Mouse (Mus musculus) bone marrow macrophage, adult 2 months (primary cell): ENCODE measurements at regions not wholly inside any gene's neighbourhood (a gene's known extent, or its start where the extent isn't known, plus 50 kb on each side); places are given as distances from the start of the nearest gene placed in this dataset.

Source experiments
- H3K27ac ChIP-seq: 2 replicates; pipeline ENCODE4 v1.5.1; 2012; ENCODE audit warnings: low read depth, low read length; ENCODE audit not compliant: insufficient read depth
- H3K4me1 ChIP-seq: 2 replicates; pipeline ENCODE4 v1.6.1; 2012; ENCODE audit warnings: low read length; ENCODE audit not compliant: control insufficient read depth, insufficient read depth
- H3K4me3 ChIP-seq: 2 replicates; pipeline ENCODE4 v1.5.1; 2012; ENCODE audit warnings: mild to moderate bottlenecking, low read length, moderate library complexity; ENCODE audit not compliant: insufficient read depth
- CTCF ChIP-seq: IDR thresholded peaks from 2 replicates; pipeline ENCODE4 v1.5.1; 2012; ENCODE audit warnings: low read depth, mild to moderate bottlenecking, low read length, moderate library complexity
- POLR2A ChIP-seq: IDR thresholded peaks from 2 replicates; pipeline ENCODE4 v1.6.1; 2012; ENCODE audit warnings: mild to moderate bottlenecking, low read depth, low read length, borderline replicate concordance

DNA sequence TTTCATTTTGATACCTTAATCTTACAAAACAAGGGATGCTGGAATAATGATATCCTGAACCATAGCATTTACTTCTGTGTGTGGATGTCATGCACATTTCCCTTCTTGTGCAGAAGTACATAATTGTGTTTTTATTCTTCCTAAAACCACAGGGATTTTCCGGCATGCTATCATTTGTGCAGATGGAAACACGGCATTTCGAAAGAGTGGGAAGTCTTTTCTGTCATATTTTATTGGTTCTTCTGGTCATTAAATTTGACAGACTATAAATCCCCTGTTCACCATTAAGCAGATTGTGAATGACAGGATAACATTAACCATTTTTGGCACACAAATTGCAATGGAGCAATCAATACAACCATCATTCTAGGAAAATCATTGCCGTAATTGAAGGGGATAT lies 532.7 kb upstream of the C030005K15Rik start:
- Histone ChIP-seq H3K27ac (no peak overlapping the region), H3K4me3 (no peak overlapping the region), H3K4me1 (no peaks in the 10 kb centered on the region)
- TF ChIP-seq POLR2A (no peak), CTCF (no peak)

DNA sequence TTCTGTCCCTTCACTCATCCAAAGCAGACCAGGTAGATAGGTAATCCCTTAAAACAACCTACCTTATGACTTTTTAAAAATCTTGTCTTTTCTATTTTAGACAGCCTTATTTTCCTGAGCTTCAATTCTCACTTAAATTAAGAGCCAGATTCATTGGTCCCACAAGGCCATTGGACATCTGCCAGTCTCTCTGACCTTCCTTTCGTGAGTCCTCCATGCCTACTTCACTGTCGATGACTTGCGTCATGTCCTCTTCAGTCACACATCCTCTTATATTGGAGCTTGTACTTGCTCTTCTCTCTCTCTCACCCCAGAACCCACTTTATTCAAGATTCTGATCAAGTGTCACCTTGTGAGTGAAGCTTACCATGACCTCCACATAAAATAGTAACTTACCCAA lies 542.0 kb upstream of the C030005K15Rik start:
- H3K27ac ChIP-seq: no peak overlapping the region
- TF ChIP-seq CTCF (no peak), POLR2A (no peak)
- H3K4me1 ChIP-seq: no peaks in the 10 kb centered on the region
- no peak overlapping the region for H3K4me3 ChIP-seq

DNA sequence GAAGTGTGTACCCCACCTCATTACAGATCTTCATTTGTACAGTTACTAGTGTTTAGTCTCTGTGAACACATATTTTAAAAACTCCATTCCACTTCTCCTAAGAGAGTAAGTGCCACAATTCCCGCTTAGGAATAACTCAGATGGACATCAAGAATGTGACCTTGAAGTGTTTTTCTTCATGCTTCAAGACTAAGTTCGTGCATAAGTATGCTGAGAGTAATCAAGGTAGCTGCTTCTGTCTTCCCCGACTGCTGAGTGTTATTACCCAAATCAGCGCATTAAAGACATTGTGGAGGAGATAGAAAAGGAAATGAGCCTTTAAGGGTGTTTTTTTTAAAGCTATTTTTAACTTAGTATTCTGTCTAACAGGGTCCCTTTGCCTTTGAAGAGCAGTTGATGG lies 565.1 kb upstream of the C030005K15Rik start:
- Histone ChIP-seq H3K4me3 (no peak overlapping the region), H3K4me1 (no peaks in the 10 kb centered on the region), H3K27ac (no peak overlapping the region)
- TF ChIP-seq CTCF (no peak), POLR2A (no peak)

DNA sequence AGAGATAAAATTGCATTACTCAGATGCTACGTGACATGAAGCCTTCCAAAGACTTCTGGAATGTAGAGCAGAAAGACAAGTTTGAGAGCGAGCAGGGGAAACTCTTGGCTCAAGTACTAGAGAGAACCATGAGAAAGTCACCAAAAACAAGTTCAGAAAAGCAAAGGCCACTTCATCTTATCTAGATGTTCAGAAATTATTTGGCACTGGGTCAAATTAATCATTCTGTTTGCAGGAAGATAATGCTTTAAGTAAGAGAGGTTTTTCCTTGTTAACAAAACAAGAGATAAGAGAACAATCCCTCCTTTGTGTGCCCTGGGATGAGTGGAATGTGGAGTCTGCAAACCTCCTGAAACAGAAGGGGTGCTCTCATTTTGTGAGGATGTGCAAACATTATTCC lies 565.6 kb upstream of the C030005K15Rik start:
- Histone ChIP-seq H3K27ac (no peak overlapping the region), H3K4me1 (no peaks in the 10 kb centered on the region), H3K4me3 (no peak overlapping the region)
- TF ChIP-seq CTCF: no peak
- no peak for TF ChIP-seq POLR2A

DNA sequence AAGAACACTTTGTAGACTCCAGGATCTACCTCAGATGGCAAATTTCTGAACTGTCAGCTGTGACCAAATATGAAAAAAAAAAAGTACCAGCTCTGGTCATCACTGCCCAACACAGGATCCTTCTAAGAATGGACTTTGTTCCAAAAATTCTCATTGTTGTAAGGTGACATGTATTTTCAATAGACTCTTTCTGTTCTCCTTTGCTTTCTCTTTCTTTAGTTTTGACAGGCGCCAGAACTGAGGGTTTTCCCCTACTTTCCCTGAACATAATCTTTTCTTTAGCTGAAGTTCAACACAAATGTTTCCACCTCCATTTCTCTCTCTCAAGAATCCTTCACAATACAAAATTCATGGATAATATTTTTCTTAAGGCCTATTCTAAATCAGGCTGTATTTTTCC lies 579.1 kb upstream of the C030005K15Rik start:
- TF ChIP-seq POLR2A (no peak), CTCF (no peak)
- no peaks in the 10 kb centered on the region for H3K4me1 ChIP-seq
- H3K4me3 ChIP-seq: no peak overlapping the region
- H3K27ac ChIP-seq: no peak overlapping the region

DNA sequence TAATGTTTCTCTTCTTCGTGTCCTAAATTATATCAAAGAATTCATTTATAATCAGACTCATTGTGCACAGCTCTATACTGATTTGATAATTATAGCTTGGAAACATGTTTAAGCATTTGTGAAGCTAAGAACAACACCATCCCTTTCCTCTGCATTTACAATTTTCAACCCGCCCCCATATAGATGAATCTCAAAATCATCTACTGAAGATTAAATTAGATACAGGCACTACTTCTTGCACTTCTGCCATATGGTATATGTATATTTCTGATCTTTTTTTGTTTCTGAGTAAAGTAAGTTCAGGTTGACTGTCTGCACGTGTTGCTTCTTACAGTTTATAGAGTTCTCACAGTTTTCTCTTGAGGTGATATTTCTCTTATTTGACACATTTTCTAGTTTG lies 583.1 kb upstream of the C030005K15Rik start:
- TF ChIP-seq CTCF (no peak), POLR2A (no peak)
- no peak overlapping the region for H3K27ac ChIP-seq
- no peak overlapping the region for H3K4me3 ChIP-seq
- no peaks in the 10 kb centered on the region for H3K4me1 ChIP-seq

DNA sequence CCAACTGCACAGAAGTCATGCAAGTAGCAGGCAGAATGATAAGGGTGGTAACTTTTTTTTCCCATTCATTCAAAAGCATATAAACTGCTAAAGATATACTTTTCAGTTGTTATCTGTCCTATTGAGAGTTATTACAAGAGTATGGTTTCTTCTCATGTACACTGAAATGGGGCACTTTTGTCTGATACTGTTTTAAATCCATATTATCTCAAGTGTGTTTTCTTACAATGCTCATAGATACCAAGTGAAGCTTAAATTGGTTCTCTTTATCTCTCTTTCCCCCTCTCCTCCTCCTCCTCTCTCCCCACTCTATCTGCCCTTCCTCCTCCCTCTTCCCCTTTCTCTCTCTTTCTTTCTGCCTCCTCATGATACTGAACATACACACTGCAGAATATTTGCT lies 584.8 kb upstream of the C030005K15Rik start:
- no peak overlapping the region for H3K27ac ChIP-seq
- TF ChIP-seq POLR2A: no peak
- TF ChIP-seq CTCF: no peak
- no peaks in the 10 kb centered on the region for H3K4me1 ChIP-seq
- no peak overlapping the region for H3K4me3 ChIP-seq

DNA sequence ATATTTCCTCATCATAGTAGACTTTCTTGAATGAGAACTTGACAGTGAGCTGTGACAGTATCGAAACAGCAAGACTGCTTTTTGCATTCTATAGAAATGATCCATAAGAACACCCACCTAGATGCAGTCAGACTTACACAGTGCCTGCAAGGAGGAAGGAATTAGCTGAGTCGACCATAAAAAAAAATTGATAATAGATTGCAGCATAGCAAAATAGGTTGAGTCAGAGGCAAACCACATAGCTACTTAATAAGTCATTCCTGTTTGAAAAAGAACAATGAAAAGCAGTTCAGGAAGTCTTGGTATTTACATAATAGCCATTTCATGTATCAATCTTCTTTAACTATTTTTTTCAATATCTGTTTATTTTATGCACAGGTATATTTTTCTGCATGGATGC lies 591.9 kb upstream of the C030005K15Rik start:
- no peak overlapping the region for H3K27ac ChIP-seq
- H3K4me1 ChIP-seq: no peaks in the 10 kb centered on the region
- TF ChIP-seq POLR2A (no peak), CTCF (no peak)
- H3K4me3 ChIP-seq: no peak overlapping the region

DNA sequence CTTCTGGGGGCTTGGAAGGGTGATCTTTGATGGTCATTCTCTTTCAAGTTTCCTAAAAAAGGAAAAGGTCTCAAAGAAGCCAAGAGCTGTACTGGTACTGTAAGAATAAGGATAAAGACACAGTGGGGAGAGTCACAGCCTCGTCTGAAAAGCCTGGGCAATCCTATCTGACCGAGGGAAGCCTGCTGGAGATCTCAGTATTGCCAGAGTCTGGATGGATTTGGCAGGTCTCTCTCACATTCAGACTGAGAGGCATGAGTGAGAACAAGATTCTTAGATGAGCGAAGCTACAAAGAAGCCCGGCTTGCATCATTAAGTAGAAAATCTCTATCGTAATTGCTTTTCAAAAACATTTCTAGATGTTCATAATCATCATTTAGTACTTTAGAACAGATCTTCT lies 590.4 kb upstream of the Atp2b1 start:
- H3K4me1 ChIP-seq: no peaks in the 10 kb centered on the region
- TF ChIP-seq POLR2A: no peak
- no peak for TF ChIP-seq CTCF
- no peak overlapping the region for H3K4me3 ChIP-seq
- no peak overlapping the region for H3K27ac ChIP-seq

DNA sequence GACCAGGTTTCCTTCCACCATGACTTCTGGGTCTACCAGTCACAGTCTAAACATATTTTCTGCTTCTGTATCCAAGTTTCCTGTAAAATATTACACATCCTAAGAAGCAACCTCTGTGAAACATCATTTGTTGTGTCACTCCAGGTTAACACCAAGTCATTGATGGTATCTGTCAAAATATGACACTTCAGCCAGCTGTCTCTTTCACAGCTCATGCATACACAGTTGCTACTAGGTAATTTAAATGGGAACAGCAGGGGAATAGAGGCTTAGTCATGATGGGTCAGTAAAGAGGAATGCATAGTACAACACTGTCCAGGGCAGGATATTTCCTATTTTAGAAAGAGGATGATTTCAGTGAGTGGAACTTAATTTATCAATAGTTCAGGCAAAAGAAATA lies 589.6 kb upstream of the Atp2b1 start:
- Histone ChIP-seq H3K4me1 (no peaks in the 10 kb centered on the region), H3K27ac (no peak overlapping the region), H3K4me3 (no peak overlapping the region)
- TF ChIP-seq CTCF (no peak), POLR2A (no peak)

DNA sequence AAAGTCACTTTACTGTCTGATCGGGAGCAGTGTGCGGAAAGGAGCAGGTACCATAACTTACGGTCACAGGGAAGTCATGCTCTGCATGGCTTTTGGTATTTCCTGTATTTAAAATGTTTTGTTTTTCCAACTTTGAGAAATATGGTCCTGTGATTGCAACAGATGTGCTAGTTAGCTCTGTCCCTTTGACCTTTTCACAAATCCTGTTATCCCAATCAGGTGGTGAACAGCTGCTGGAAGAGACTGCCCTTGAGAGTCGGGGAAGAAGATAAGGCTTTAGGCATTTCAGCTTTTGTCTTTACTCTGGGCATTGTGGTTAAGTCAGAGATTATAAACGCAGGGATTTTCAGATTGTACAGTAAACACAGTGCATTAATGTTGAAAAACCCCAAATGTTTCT lies 588.5 kb upstream of the Atp2b1 start:
- H3K27ac ChIP-seq: no peak overlapping the region
- TF ChIP-seq POLR2A: no peak
- TF ChIP-seq CTCF: no peak
- no peaks in the 10 kb centered on the region for H3K4me1 ChIP-seq
- no peak overlapping the region for H3K4me3 ChIP-seq

DNA sequence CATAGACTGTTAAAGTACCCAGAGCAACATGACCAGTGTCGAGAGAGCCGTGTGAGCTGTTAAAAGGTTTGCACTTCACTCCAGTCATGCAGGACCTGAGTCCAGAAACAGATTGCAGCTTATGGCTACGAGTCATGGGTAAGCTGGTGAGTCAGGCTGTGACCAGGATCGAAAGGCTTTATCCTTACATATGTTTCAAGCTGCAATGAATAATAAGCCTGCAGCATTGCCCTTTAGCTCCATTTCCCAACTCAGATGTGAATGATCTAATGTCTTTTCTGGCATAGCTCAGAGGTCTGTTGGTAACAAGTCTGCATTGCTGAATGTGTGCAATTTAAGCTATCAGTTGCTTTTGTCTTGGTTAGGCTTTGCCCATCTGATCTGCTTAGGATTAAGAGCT lies 581.5 kb upstream of the Atp2b1 start:
- TF ChIP-seq POLR2A (no peak), CTCF (no peak)
- Histone ChIP-seq H3K4me1 (peaks cover 4% of the 10 kb centered on the region; the same call in 1 of the 2 replicates), H3K4me3 (no peak overlapping the region), H3K27ac (no peak overlapping the region)
